Mouse (Mus musculus): ENCODE measurements around the gene Rubcnl.

- no peak for TF ChIP-seq POLR2A (IDR thresholded peaks at IDR 0.05; ENCODE audit: insufficient read depth, low read depth, low read length)
- TF ChIP-seq CTCF (IDR thresholded peaks at IDR 0.05), result no peak
- no peak for TF ChIP-seq EP300 (IDR thresholded peaks at IDR 0.05; ENCODE audit: insufficient read depth, low read depth, low read length)
These were observed 30.9 kb upstream of the Rubcnl start for GRCm38 (mm10) chr14:74984817-74985391.
